Mouse (Mus musculus): Measurements from ENCODE around the gene Sdsl. TPM values are rescaled to one million over a fixed set of nuclear protein-coding genes. Genes with fewer than 3 reads are reported as not detected.

The Sdsl gene
- polyA plus RNA-seq, 1 experiment from 2014 or later = 3.2 TPM

DNA sequence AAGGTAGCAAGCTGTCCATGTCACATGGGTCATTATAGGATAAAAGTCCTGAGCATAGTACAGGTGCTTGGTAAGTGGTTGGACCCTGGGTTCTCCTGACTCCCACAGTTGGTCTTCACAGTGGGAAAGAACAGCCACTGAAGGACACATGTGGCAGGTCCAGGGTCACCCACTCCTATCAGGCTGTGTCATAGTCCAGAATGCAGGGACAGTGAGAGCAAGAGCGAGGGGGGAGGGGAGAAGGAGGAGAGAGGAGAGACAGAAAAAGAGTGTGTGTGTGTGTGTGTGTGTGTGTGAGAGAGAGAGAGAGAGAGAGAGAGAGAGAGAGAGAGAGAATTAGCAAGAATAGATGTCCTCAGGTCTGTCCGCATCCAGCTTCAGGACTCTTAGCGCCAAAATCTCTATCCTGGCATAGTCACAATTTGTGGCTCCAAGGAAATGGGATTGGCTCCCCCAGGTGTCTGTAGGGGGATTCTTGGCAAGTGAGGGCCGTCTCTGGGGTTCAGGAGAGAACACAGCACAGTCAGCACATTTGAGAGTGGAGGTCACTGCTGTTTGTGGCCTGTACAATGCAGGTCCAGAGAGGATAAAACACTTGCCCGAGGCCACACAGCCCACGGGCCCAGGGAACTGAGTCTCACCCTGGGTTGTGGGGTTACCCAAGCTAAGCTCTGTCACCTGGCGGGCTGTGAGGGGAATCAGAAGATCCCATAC lies 15.6 kb downstream of the Sdsl start:
- ATAC-seq (no peak), DNase-seq (ENCODE audit: low spot score) (no peak)
- WGBS = 44% methylated on average over 7 of the region's 7 CpGs
- no peak overlapping the region for H3K27ac ChIP-seq (ENCODE audit: low read depth, low read length)
- H3K4me3 ChIP-seq (ENCODE audit: low read depth, low read length) = no peak overlapping the region
- no peak overlapping the region for H3K9ac ChIP-seq (ENCODE audit: low read length)
- H3K4me2 ChIP-seq (ENCODE audit: low read length) = no peak overlapping the region
- no peaks in the 10 kb centered on the region for H3K4me1 ChIP-seq (ENCODE audit: control insufficient read depth, insufficient read depth, low read length)
- H3K36me3 ChIP-seq (ENCODE audit: control insufficient read depth, insufficient read depth, low read length) = no peaks in the 10 kb centered on the region
- H3K27me3 ChIP-seq (replicated peaks; ENCODE audit: control insufficient read depth, insufficient read depth, low read length) = no peaks in the 10 kb centered on the region
- H3K9me3 ChIP-seq (replicated peaks; ENCODE audit: control insufficient read depth, low read length) = no peaks in the 10 kb centered on the region

DNA sequence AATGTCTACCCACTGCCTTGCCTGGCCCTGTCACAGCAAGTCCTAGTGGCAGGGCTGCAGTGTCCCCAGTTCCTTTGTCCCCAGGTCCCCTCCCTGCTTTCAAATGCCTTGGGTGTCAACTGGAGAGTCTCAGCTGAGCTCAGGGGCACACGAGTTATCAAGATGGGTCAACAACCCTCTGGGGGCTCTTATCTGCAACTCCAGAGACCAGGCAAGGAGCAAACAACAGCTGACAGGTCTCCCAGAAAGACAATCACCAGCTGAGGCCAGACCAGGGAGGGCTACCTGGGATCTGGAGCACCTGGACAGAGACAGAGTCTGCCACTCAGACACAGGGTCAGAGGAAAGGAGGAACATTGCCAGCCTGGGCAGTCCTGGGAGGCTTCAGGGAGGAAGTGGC lies 16.4 kb downstream of the Sdsl start:
- ATAC-seq = no peak
- no peaks in the 10 kb centered on the region for H3K9me3 ChIP-seq (replicated peaks; ENCODE audit: control insufficient read depth, low read length)
- no peaks in the 10 kb centered on the region for H3K27me3 ChIP-seq (replicated peaks; ENCODE audit: control insufficient read depth, insufficient read depth, low read length)
- H3K27ac ChIP-seq (ENCODE audit: low read depth, low read length) = no peak overlapping the region
- no peak overlapping the region for H3K4me3 ChIP-seq (ENCODE audit: low read depth, low read length)
- H3K4me1 ChIP-seq (ENCODE audit: control insufficient read depth, insufficient read depth, low read length) = no peaks in the 10 kb centered on the region
- no peak overlapping the region for H3K9ac ChIP-seq (ENCODE audit: low read length)
- H3K4me2 ChIP-seq (ENCODE audit: low read length) = no peak overlapping the region
- no peak for DNase-seq (ENCODE audit: low spot score)
- no peaks in the 10 kb centered on the region for H3K36me3 ChIP-seq (ENCODE audit: control insufficient read depth, insufficient read depth, low read length)
- 46% methylated on average over 1 of the region's 1 CpGs for WGBS

DNA sequence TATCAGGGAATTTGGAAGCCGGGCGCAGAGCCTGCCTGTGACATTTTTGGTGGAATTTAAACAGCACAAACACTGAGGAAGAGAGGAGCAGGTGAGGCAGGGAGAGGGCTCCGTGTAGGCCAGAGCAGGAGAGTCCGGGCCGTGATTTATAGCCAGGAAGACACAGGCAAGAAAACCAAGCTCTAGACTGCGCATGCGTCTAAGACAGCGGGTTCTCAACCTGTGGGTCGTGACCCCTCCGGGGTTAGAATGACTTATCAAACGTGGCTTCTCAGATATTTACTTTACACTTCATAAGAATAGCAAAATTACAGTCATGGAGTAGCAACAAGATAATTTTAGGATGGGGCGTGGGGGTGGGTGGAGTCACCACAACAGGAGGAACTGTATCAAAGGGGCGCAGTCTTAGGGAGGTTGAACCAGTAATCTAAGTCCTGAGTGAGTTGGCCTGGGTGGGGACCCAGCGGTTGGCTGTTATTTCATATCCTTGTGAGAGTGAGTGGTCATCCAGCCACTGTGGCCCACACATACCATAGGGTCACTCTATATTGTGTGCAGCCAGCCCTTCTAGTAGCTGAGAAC lies 17.8 kb downstream of the Sdsl start:
- no peak overlapping the region for H3K27ac ChIP-seq (ENCODE audit: low read depth, low read length)
- 77% methylated on average over 14 of the region's 14 CpGs for WGBS
- no peak for DNase-seq (ENCODE audit: low spot score)
- H3K4me2 ChIP-seq (ENCODE audit: low read length) = no peak overlapping the region
- ATAC-seq = no peak
- H3K36me3 ChIP-seq (ENCODE audit: control insufficient read depth, insufficient read depth, low read length) = no peaks in the 10 kb centered on the region
- H3K27me3 ChIP-seq (replicated peaks; ENCODE audit: control insufficient read depth, insufficient read depth, low read length) = no peaks in the 10 kb centered on the region
- H3K9ac ChIP-seq (ENCODE audit: low read length) = no peak overlapping the region
- no peak overlapping the region for H3K4me3 ChIP-seq (ENCODE audit: low read depth, low read length)
- H3K9me3 ChIP-seq (replicated peaks; ENCODE audit: control insufficient read depth, low read length) = no peaks in the 10 kb centered on the region
- H3K4me1 ChIP-seq (ENCODE audit: control insufficient read depth, insufficient read depth, low read length) = no peaks in the 10 kb centered on the region

DNA sequence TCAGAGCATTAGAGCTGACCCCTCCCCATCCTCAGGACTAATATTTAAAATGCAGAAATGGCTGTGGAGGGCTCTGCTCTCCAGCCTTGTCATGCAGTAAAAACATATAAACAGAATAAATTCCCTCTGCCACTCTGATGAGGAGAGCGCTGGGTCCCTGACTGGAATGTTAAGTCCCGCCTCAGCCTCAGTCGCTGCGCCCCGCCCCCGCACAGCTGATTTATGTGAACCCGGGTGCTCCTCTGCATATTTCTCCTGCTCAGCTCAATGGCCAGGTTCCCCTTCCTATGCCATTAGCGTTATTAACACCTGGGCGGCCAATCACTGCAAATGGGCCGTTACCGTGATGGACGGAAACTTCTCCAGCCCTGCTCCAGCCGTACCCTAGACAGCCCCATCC lies 25.3 kb downstream of the Sdsl start:
- H3K4me3 ChIP-seq (ENCODE audit: low read depth, low read length) = no peak overlapping the region
- no peak for ATAC-seq
- no peak overlapping the region for H3K9ac ChIP-seq (ENCODE audit: low read length)
- H3K9me3 ChIP-seq (replicated peaks; ENCODE audit: control insufficient read depth, low read length) = no peaks in the 10 kb centered on the region
- H3K4me2 ChIP-seq (ENCODE audit: low read length) = no peak overlapping the region
- DNase-seq (ENCODE audit: low spot score) = no peak
- no peaks in the 10 kb centered on the region for H3K4me1 ChIP-seq (ENCODE audit: control insufficient read depth, insufficient read depth, low read length)
- 66% methylated on average over 13 of the region's 13 CpGs for WGBS
- no peaks in the 10 kb centered on the region for H3K36me3 ChIP-seq (ENCODE audit: control insufficient read depth, insufficient read depth, low read length)
- H3K27me3 ChIP-seq (replicated peaks; ENCODE audit: control insufficient read depth, insufficient read depth, low read length) = no peaks in the 10 kb centered on the region
- H3K27ac ChIP-seq (ENCODE audit: low read depth, low read length) = no peak overlapping the region

DNA sequence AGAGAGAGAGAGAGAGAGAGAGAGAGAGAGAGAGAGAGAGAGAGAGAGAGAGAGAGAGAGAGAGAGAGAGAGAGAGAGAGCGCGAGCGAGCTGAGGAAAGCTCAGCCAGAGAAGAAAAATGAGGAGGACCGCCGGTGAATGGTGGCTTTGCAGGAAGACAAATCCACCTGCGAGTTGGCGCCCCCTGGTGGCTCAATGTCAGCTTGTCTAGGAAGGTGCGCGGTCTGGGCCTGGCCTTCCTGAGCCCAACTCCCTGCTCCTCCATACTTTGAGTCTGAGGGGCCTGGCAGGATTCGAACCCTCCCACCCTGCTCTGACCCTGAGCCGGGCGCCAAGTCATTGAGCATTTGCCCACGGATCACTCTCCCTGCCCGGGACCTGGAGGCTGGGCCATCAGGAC lies 31.9 kb downstream of the Sdsl start:
- Histone ChIP-seq H3K27ac (ENCODE audit: low read depth, low read length) (no peak overlapping the region), H3K9ac (ENCODE audit: low read length) (no peak overlapping the region), H3K4me2 (ENCODE audit: low read length) (peak overlapping the region; percentile 37), H3K9me3 (replicated peaks; ENCODE audit: control insufficient read depth, low read length) (no peaks in the 10 kb centered on the region), H3K27me3 (replicated peaks; ENCODE audit: control insufficient read depth, insufficient read depth, low read length) (peaks cover 44% of the 10 kb centered on the region), H3K36me3 (ENCODE audit: control insufficient read depth, insufficient read depth, low read length) (no peaks in the 10 kb centered on the region), H3K4me1 (ENCODE audit: control insufficient read depth, insufficient read depth, low read length) (peaks cover 21% of the 10 kb centered on the region), H3K4me3 (ENCODE audit: low read depth, low read length) (peak overlapping the region; percentile 19; the same call in 1 of the 2 replicates)
- 9% methylated on average over 14 of the region's 14 CpGs for WGBS
- peak; percentile 66 for ATAC-seq
- DNase-seq (ENCODE audit: low spot score) = peak; percentile 95

DNA sequence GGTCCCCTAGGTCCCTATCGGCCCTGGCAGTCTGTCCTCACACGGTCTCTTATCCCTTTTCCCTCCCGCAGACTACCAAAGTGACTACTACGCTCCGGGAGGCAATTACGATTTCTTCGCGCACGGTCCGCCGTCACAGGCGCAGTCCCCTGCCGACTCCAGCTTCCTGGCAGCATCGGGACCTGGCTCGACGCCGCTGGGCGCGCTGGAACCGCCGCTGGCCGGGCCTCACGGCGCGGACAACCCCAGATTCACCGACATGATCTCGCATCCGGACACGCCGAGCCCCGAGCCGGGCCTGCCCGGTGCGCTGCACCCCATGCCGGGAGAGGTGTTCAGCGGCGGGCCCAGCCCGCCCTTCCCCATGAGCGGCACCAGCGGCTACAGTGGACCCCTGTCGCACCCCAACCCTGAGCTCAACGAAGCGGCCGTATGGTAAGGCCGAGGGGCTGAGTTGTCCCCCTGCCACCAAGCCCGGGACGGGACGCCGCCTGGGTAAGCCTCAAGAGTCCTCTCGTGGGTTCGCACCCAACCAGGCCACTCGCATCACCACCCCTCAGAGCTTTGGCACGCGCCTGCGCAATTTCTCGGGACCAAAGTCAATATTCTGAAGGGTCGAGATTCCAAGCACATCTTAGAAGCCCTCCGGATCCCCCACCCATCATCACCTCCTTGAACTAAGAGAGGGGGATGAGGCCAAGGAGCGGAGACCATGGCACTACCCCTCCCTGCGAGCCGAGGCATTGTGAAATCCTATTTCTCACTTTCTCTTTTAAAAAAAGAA lies 32.5 kb downstream of the Sdsl start:
- Histone ChIP-seq H3K4me3 (ENCODE audit: low read depth, low read length) (peak overlapping the region; percentile 19), H3K27me3 (replicated peaks; ENCODE audit: control insufficient read depth, insufficient read depth, low read length) (peaks cover 51% of the 10 kb centered on the region), H3K27ac (ENCODE audit: low read depth, low read length) (0 out of 2 replicates have a peak overlapping the region, but pooled peaks have one; percentile 44), H3K4me2 (ENCODE audit: low read length) (peak overlapping the region; percentile 37), H3K9ac (ENCODE audit: low read length) (peak overlapping the region; percentile 35), H3K36me3 (ENCODE audit: control insufficient read depth, insufficient read depth, low read length) (no peaks in the 10 kb centered on the region), H3K9me3 (replicated peaks; ENCODE audit: control insufficient read depth, low read length) (no peaks in the 10 kb centered on the region), H3K4me1 (ENCODE audit: control insufficient read depth, insufficient read depth, low read length) (peaks cover 22% of the 10 kb centered on the region)
- DNase-seq (ENCODE audit: low spot score) (no peak), ATAC-seq (no peak)
- 11% methylated on average over 59 of the region's 61 CpGs for WGBS

DNA sequence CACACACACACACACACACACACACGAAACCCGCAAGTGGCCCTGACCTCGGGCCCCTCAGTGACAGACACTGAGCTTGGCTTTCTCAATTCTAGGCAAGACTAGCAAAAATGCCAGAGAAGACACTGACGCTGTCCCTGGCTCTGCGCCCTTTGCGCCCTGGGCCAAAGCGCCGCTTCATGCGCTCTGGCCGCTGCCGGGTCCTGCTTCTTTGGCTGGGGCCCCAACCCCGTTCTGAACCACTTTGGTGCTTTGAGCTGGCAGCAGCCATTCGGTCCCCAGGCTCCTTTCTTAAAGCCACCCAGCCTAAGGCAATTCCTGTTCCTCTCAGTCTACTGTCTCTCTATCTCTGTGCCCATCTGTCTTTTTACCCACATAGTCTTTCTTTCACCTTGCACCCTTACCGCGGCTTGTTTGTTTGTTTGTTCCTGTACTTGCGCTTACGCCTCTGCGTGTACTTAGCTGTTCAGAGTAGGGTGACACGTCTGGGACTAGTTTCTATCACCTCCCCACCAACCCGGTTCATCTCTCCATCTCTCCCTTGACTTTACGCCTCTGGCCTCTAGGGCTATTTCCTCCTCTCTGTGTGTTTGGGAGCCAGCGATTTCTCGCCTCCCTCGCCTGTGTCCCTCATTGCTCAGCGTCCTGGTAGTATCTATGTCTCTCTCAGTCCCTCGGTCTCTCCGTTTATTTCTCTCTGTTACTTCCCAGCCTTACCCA lies 33.5 kb downstream of the Sdsl start:
- WGBS = 19% methylated on average over 27 of the region's 27 CpGs
- peaks cover 60% of the 10 kb centered on the region for H3K27me3 ChIP-seq (replicated peaks; ENCODE audit: control insufficient read depth, insufficient read depth, low read length)

DNA sequence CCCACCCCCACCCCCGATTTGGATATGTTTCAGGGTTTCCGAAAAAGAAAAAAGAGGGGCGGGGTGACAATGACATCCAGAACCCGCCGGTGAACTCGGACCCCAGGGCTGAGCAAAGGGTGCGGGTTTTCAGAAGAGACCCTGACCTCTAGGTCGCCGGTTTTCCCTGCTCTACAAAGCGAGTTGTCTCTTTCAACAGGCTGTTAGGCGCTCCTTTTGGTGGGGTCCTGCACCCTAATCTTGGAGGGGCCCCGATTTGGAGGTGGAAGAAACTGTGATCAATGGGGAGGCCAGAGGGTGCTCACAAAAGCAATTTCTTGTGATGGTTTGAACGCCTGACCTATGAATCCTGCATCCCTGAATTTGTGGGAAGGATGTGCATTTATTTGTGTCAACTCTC lies 34.1 kb downstream of the Sdsl start:
- no peak for ATAC-seq
- Histone ChIP-seq H3K27ac (ENCODE audit: low read depth, low read length) (peak overlapping the region; percentile 52), H3K4me2 (ENCODE audit: low read length) (peak overlapping the region; percentile 37), H3K9me3 (replicated peaks; ENCODE audit: control insufficient read depth, low read length) (no peaks in the 10 kb centered on the region), H3K9ac (ENCODE audit: low read length) (peak overlapping the region; percentile 54), H3K4me3 (ENCODE audit: low read depth, low read length) (peak overlapping the region; percentile 28), H3K4me1 (ENCODE audit: control insufficient read depth, insufficient read depth, low read length) (peaks cover 22% of the 10 kb centered on the region), H3K36me3 (ENCODE audit: control insufficient read depth, insufficient read depth, low read length) (no peaks in the 10 kb centered on the region), H3K27me3 (replicated peaks; ENCODE audit: control insufficient read depth, insufficient read depth, low read length) (peaks cover 67% of the 10 kb centered on the region)
- 5% methylated on average over 13 of the region's 13 CpGs for WGBS
- no peak for DNase-seq (ENCODE audit: low spot score)

More for the DNA sequence above, 33.5 kb downstream of the Sdsl start:
- H3K4me2 ChIP-seq (ENCODE audit: low read length) = peak overlapping the region; percentile 37
- peak overlapping the region; percentile 35 for H3K9ac ChIP-seq (ENCODE audit: low read length)
- H3K27ac ChIP-seq (ENCODE audit: low read depth, low read length) = 0 out of 2 replicates have a peak overlapping the region, but pooled peaks have one; percentile 44
- DNase-seq (ENCODE audit: low spot score) (no peak), ATAC-seq (no peak)
- no peaks in the 10 kb centered on the region for H3K36me3 ChIP-seq (ENCODE audit: control insufficient read depth, insufficient read depth, low read length)
- peaks cover 22% of the 10 kb centered on the region for H3K4me1 ChIP-seq (ENCODE audit: control insufficient read depth, insufficient read depth, low read length)
- H3K4me3 ChIP-seq (ENCODE audit: low read depth, low read length) = peak overlapping the region; percentile 19
- H3K9me3 ChIP-seq (replicated peaks; ENCODE audit: control insufficient read depth, low read length) = no peaks in the 10 kb centered on the region
